Mouse (Mus musculus) midbrain, postnatal 0 days (tissue): ENCODE results near the gene Gm8439. TPM values are rescaled to one million over a fixed set of nuclear protein-coding genes. Genes with fewer than 3 reads are reported as not detected.
A peak's percentile ranks its signal among the peaks of the same experiment; 100 is the strongest.

Experiments
- ATAC-seq: fragments of 200-750 bp; cut with Nextera tagmentation; 2 replicates; pipeline ENCODE4 v1.8.0; 2017; ENCODE audit warnings: moderate number of reproducible peaks, mild to moderate bottlenecking, moderate TSS enrichment, moderate library complexity; ENCODE audit not compliant: low FRiP score
- DNase-seq: peaks from one replicate; pipeline ENCODE4 v3.0.0-alpha.2; 2015; ENCODE audit warnings: low spot score
- H3K27ac ChIP-seq: fragments of 300-500 bp; sonication (generic); 2 replicates; pipeline ENCODE4 v1.5.1; 2014; ENCODE audit warnings: low read depth, mild to moderate bottlenecking, low read length, mixed read lengths
- H3K27me3 ChIP-seq: fragments of 300-500 bp; sonication (generic); 2 replicates; pipeline ENCODE4 v1.6.1; 2014; ENCODE audit warnings: low read length, control low read depth, mixed read lengths; ENCODE audit not compliant: insufficient read depth
- H3K36me3 ChIP-seq: fragments of 300-500 bp; sonication (generic); 2 replicates; pipeline ENCODE4 v1.6.1; 2014; ENCODE audit warnings: low read length, control low read depth, mixed read lengths; ENCODE audit not compliant: insufficient read depth
- H3K4me1 ChIP-seq: fragments of 300-500 bp; sonication (generic); 2 replicates; pipeline ENCODE4 v1.6.1; 2014; ENCODE audit warnings: mild to moderate bottlenecking, control low read depth, antibody characterized with exemption, low read length, mixed read lengths; ENCODE audit not compliant: insufficient read depth
- H3K4me2 ChIP-seq: fragments of 300-500 bp; sonication (generic); 2 replicates; pipeline ENCODE4 v1.6.1; 2014; ENCODE audit warnings: low read depth, mild to moderate bottlenecking, low read length, mixed read lengths; ENCODE audit not compliant: poor library complexity, severe bottlenecking
- H3K4me3 ChIP-seq: fragments of 300-500 bp; sonication (generic); 2 replicates; pipeline ENCODE4 v1.5.1; 2014; ENCODE audit warnings: low read depth, mild to moderate bottlenecking, low read length, moderate library complexity
- H3K9ac ChIP-seq: fragments of 300-500 bp; sonication (generic); replicated peaks from 2 replicates; pipeline ENCODE4 v1.6.1; 2014; ENCODE audit warnings: mild to moderate bottlenecking, low read length, moderate library complexity, mixed read lengths; ENCODE audit not compliant: poor library complexity, severe bottlenecking
- H3K9me3 ChIP-seq: fragments of 300-500 bp; sonication (generic); 2 replicates; pipeline ENCODE4 v1.6.1; 2016; ENCODE audit warnings: low read length, control low read depth
- CTCF ChIP-seq: IDR thresholded peaks from 2 replicates; pipeline ENCODE4 v1.5.1; 2016; ENCODE audit warnings: antibody characterized with exemption, mild to moderate bottlenecking
- WGBS: fragments of 180-500 bp; shearing (Covaris S2); extraction: QIAGEN DNeasy Blood & Tissue Kit; methylation state at CpG from one replicate; pipeline ENCODE4 v1.1.7; 2014; 5-methylcytosine and 5-hydroxymethylcytosine counted together
- polyA plus RNA-seq: library from polyadenylated mRNA; unstranded; fragments of >200 nt; fragmentation: Nextera tagmentation; extraction: Ambion mirVana; gene quantifications from 2 replicates; pipeline ENCODE4 v1.2.1, GENCODE M21; 2015
- total RNA-seq: library from RNA; depleted of rRNA; stranded (reverse); fragments of >200 nt; gene quantifications from 2 replicates; pipeline ENCODE4 v1.2.3, GENCODE M21; 2014; rRNA removed

Gm8439 gene
- total RNA-seq, result not detected in 2 replicates
- not detected in 2 replicates for polyA plus RNA-seq

DNA sequence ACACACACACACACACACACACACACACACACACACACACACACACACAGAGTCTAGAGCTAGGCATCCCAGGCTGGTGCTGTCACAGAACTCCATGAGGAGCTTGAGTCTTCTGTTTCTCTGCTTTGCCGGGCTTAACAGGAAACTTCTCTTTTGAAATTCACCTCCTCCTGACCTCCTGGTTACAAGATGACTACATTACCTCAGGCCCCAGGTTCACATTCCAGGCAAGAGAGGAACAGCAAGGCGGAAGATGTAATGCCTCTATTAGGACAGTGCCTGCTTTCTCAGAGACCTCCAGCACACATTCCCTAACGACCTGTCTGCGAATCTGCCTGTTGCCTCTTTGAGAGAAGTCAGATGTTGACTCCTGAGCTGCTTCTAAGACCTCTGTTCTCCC lies at the start of gene Gm8439:
Gene Gm8439, plus strand, starts transcription at position 301 of the 400 bp plus-strand sequence.
- Histone ChIP-seq H3K4me2 (no peak within 1 kb of the TSS), H3K4me3 (no peak within 1 kb of the TSS), H3K27ac (no peak within 1 kb of the TSS), H3K27me3 (no peaks in the 10 kb centered on the region), H3K36me3 (no peaks in the 10 kb centered on the region), H3K9ac (no peak within 1 kb of the TSS), H3K9me3 (no peaks in the 10 kb centered on the region), H3K4me1 (no peaks in the 10 kb centered on the region)
- DNase-seq, result no peak
- 28% methylated on average over 4 of the region's 4 CpGs for WGBS
- no peak for TF ChIP-seq CTCF
- no peak for ATAC-seq

DNA sequence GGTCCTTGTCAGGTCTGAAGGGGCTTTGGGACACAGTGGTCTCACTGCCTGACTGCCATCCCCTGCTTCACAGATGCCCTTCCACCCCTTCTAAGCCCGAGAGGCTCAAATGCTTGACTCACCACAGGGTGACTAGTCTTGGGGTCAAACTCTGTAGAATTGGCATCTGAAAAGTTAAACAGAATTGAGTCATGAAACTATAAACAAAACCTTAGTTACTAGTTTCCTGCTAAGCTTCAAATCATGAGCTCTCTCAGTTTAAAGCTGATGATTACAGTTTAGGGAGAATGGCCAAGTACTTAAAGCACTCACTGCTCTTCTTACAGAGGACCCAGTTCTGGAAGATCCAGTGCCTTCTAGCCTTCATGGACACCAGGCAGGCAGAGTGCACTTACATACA lies 43.6 kb upstream of the Gm8439 start:
- peaks cover 64% of the 10 kb centered on the region for H3K36me3 ChIP-seq
- WGBS, result 79% methylated on average over 1 of the region's 1 CpGs
- H3K4me3 ChIP-seq, result no peak overlapping the region

DNA sequence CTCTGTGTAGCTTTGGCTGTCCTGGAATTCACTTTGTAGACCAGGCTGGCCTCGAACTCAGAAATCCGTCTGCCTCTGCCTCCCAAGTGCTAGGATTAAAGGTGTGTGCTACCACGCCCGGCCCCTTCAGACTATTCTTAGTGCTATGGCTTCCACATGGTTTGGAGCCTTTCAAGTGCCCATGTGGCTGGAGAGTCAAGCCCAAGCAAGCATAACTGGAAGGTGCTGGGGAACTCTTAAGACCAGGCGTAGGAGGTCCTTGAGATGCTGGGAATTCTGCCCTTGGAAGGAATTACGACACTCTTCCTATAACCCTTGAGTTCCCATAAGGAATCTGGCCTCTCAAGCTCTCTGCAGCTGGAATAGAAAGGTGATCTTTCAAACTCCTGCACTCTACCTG lies 32.0 kb upstream of the Gm8439 start:
- Histone ChIP-seq H3K4me3 (no peak overlapping the region), H3K9ac (no peak overlapping the region), H3K27me3 (no peaks in the 10 kb centered on the region), H3K4me2 (no peak overlapping the region), H3K9me3 (no peaks in the 10 kb centered on the region), H3K36me3 (peaks cover 62% of the 10 kb centered on the region), H3K4me1 (no peaks in the 10 kb centered on the region), H3K27ac (no peak overlapping the region)
- 97% methylated on average over 6 of the region's 6 CpGs for WGBS
- DNase-seq (no peak), ATAC-seq (no peak)
- no peak for TF ChIP-seq CTCF

More for the DNA sequence above, 43.6 kb upstream of the Gm8439 start:
- H3K27me3 ChIP-seq, result no peaks in the 10 kb centered on the region
- H3K4me1 ChIP-seq, result no peaks in the 10 kb centered on the region
- ATAC-seq, result no peak
- TF ChIP-seq CTCF, result no peak
- DNase-seq, result no peak
- H3K9ac ChIP-seq, result no peak overlapping the region
- no peaks in the 10 kb centered on the region for H3K9me3 ChIP-seq
- H3K4me2 ChIP-seq, result no peak overlapping the region
- no peak overlapping the region for H3K27ac ChIP-seq

DNA sequence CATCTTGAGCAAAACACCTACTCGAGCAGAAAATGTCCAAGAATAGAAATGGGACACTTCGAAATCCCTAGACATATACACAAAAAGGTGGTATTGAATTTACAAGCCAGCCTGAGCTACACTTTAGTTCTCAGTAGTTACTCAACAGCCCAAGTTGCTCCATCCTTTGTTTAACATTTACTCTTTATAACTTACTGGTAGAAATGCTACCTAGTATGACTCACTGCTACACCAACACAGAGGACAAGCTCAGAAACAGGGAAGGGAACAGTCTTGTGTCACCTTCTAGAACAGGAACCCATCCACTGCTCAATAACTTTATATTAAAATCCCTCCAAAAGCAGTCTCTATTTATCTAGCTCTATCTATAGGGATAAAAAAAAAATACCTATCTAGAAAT lies 22.8 kb upstream of the Gm8439 start:
- Histone ChIP-seq H3K36me3 (peaks cover 15% of the 10 kb centered on the region; the same call in 1 of the 2 replicates), H3K4me2 (no peak overlapping the region), H3K27ac (no peak overlapping the region), H3K27me3 (no peaks in the 10 kb centered on the region), H3K9me3 (no peaks in the 10 kb centered on the region), H3K4me3 (no peak overlapping the region), H3K9ac (no peak overlapping the region), H3K4me1 (peaks cover 8% of the 10 kb centered on the region; the same call in 1 of the 2 replicates)
- DNase-seq, result no peak
- TF ChIP-seq CTCF, result no peak
- 88% methylated on average over 2 of the region's 2 CpGs for WGBS
- no peak for ATAC-seq

DNA sequence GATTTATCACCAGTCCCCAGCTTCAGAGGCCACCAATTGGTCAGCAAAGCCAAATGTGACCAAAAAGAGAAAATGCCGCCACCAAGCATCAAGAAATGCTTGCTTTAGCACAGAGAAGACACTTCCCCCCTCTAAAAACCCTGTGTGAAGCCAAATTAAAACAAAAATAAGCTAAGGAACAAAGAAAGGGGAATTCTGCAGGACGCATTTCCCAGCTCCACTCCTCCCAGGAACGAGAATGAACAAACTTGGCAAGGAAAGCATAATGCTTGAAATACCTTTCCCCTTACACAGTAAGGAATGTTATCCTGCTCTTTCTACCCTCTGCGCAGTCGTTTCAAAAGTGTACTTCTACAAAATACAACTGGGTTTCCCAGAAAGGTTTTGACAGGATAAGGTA lies 20.5 kb upstream of the Gm8439 start:
- Histone ChIP-seq H3K27ac (no peak overlapping the region), H3K4me3 (no peak overlapping the region), H3K36me3 (0 out of 2 replicates have a peak, but pooled peaks cover 7% of the 10 kb centered on the region), H3K4me2 (no peak overlapping the region), H3K9ac (no peak overlapping the region), H3K9me3 (no peaks in the 10 kb centered on the region), H3K4me1 (peaks cover 8% of the 10 kb centered on the region; the same call in 1 of the 2 replicates), H3K27me3 (no peaks in the 10 kb centered on the region)
- DNase-seq (no peak), ATAC-seq (no peak)
- TF ChIP-seq CTCF, result no peak
- WGBS, result 52% methylated on average over 5 of the region's 5 CpGs

DNA sequence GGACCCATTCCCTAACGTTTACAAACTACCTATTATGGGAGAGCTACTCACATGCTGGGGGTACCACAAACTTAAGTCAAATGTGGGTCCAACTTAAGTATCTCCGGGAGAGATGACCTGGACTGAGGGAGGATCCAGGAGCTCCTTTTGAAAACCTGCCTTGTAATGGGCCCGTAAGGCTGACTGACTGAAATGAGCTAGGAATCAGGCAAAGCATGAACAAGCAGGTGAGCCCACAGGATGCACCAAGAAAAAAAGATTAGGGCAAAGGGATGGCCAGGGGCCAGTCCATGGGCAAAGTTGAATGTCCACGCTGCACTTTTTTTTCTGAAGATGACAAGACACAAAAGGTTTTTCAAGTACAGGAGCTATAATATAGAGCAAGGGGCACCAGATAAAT lies 19.5 kb upstream of the Gm8439 start:
- Histone ChIP-seq H3K9ac (peak overlapping the region; percentile 86), H3K4me2 (peak overlapping the region; percentile 75), H3K4me3 (peak overlapping the region; percentile 73), H3K27me3 (no peaks in the 10 kb centered on the region), H3K27ac (peak overlapping the region; percentile 92; the same call in 1 of the 2 replicates), H3K36me3 (no peaks in the 10 kb centered on the region), H3K4me1 (peaks cover 8% of the 10 kb centered on the region; the same call in 1 of the 2 replicates), H3K9me3 (no peaks in the 10 kb centered on the region)
- ATAC-seq, result no peak
- 6% methylated on average over 4 of the region's 4 CpGs for WGBS
- DNase-seq, result no peak
- TF ChIP-seq CTCF, result no peak
